Mouse (Mus musculus) cerebellum, adult 2 months (tissue): ENCODE measurements around the gene Zfp991.
"Not testable (repeated sequence)": the region's sequence is repeated elsewhere in the genome, so short reads cannot be mapped to it uniquely, and the experiment has no call there.

Experiments
- CTCF ChIP-seq: fragments of 200-500 bp; IDR thresholded peaks from 2 replicates; pipeline ENCODE4 v1.5.1; 2011; ENCODE audit warnings: low read depth, mild to moderate bottlenecking, control low read depth, low read length, moderate library complexity, borderline replicate concordance; ENCODE audit not compliant: insufficient read depth
- POLR2A ChIP-seq: fragments of 200-500 bp; IDR thresholded peaks from 2 replicates; pipeline ENCODE4 v1.6.1; 2011; ENCODE audit warnings: low read length, control low read depth, borderline replicate concordance; ENCODE audit not compliant: insufficient read depth

DNA sequence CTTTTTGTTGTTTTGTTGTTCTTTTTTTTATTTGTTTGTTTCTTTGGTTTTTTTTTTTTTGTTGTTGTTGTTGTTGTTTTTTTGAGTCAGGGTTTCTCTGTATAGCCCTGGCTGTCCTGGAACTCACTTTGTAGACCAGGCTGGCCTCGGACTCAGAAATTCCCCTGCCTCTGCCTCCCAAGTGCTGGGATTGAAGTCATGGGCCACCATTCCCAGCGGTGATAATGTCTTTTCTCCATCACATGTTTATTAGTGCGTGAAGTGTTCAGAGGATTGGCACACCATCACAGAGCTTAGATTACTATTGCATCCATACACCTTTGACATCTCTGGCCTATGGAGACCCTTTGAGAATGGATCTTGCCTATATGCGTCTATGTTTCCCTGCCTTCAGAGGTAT lies 6.0 kb upstream of the Zfp991 start:
- TF ChIP-seq CTCF, POLR2A: not testable (repeated sequence)
